Mouse (Mus musculus): ENCODE measurements at regions not wholly inside any gene's neighbourhood (a gene's known extent, or its start where the extent isn't known, plus 50 kb on each side); places are given as distances from the start of the nearest gene placed in this dataset.

GRCm38 (mm10) chr2:108913555-108913954 is 367.0 kb upstream of the Kif18a start:
- DNase-seq (ENCODE audit: low spot score): no peak

- DNase-seq (ENCODE audit: low spot score): no peak
Observed at GRCm38 (mm10) chr2:108913967-108914366, 366.6 kb upstream of the Kif18a start.

- DNase-seq (ENCODE audit: low spot score): no peak
Observed at GRCm38 (mm10) chr2:108919500-108920045, 361.0 kb upstream of the Kif18a start.

GRCm38 (mm10) chr2:108920111-108920510 is 360.4 kb upstream of the Kif18a start:
- no peak for DNase-seq (ENCODE audit: low spot score)

GRCm38 (mm10) chr2:108935981-108936762 is 344.4 kb upstream of the Kif18a start:
- DNase-seq (ENCODE audit: low spot score): no peak

GRCm38 (mm10) chr2:108980921-108981320 is 299.6 kb upstream of the Kif18a start:
- no peak for DNase-seq (ENCODE audit: low spot score)

GRCm38 (mm10) chr2:109016223-109016622 is 264.3 kb upstream of the Kif18a start:
- DNase-seq (ENCODE audit: low spot score): no peak

- DNase-seq (ENCODE audit: low spot score): no peak
Observed at GRCm38 (mm10) chr2:109017018-109017707, 263.4 kb upstream of the Kif18a start.

GRCm38 (mm10) chr2:109038131-109038695 is 242.3 kb upstream of the Kif18a start:
- no peak for DNase-seq (ENCODE audit: low spot score)
